Mouse (Mus musculus): Measurements from ENCODE around the gene Cybc1. TPM values are rescaled to one million over a fixed set of nuclear protein-coding genes. Genes with fewer than 3 reads are reported as not detected.

The Cybc1 gene
- polyA plus RNA-seq, 1 experiment from 2014 or later, result 31.7 TPM

Other genes with a start within 250 kb of the Cybc1 start
- 102 and 103 TPM in 2 replicates for gene Csnk1d, start 238.0 kb downstream of the Cybc1 start, polyA plus RNA-seq (2014; fragmentation: Nextera tagmentation; extraction: Ambion mirVana)
- not detected in 2 replicates for gene Cd7, start 189.9 kb downstream of the Cybc1 start, polyA plus RNA-seq (2014; fragmentation: Nextera tagmentation; extraction: Ambion mirVana)
- gene Sectm1b, start 165.8 kb downstream of the Cybc1 start, polyA plus RNA-seq (2014; fragmentation: Nextera tagmentation; extraction: Ambion mirVana), result not detected in 2 replicates
- gene Sectm1a, start 148.1 kb downstream of the Cybc1 start, polyA plus RNA-seq (2014; fragmentation: Nextera tagmentation; extraction: Ambion mirVana), result not detected in 2 replicates
- gene Tex19.2, start 110.6 kb downstream of the Cybc1 start, polyA plus RNA-seq (2014; fragmentation: Nextera tagmentation; extraction: Ambion mirVana), result not detected in 2 replicates
- gene Tex19.1, start 83.2 kb downstream of the Cybc1 start, polyA plus RNA-seq (2014; fragmentation: Nextera tagmentation; extraction: Ambion mirVana), result not detected in 2 replicates
- not detected in 2 replicates for gene Uts2r, start 69.1 kb downstream of the Cybc1 start, polyA plus RNA-seq (2014; fragmentation: Nextera tagmentation; extraction: Ambion mirVana)
- gene Hexdc, start 24.9 kb downstream of the Cybc1 start, polyA plus RNA-seq (2014; fragmentation: Nextera tagmentation; extraction: Ambion mirVana), result 7.3 and 7.8 TPM in 2 replicates
- 20.3 and 20.5 TPM in 2 replicates for gene Ogfod3, start 24.6 kb downstream of the Cybc1 start, polyA plus RNA-seq (2014; fragmentation: Nextera tagmentation; extraction: Ambion mirVana)
- gene Narf, start 7.9 kb upstream of the Cybc1 start, polyA plus RNA-seq (2014; fragmentation: Nextera tagmentation; extraction: Ambion mirVana), result 58.9 and 70.1 TPM in 2 replicates
- gene Foxk2, start 30.7 kb upstream of the Cybc1 start, polyA plus RNA-seq (2014; fragmentation: Nextera tagmentation; extraction: Ambion mirVana), result 16.4 and 21.8 TPM in 2 replicates
- 99.3 and 107 TPM in 2 replicates for gene Wdr45b, start 125.1 kb upstream of the Cybc1 start, polyA plus RNA-seq (2014; fragmentation: Nextera tagmentation; extraction: Ambion mirVana)
- gene Rab40b, start 158.9 kb upstream of the Cybc1 start, polyA plus RNA-seq (2014; fragmentation: Nextera tagmentation; extraction: Ambion mirVana), result 1.9 and 2.0 TPM in 2 replicates
- 8.5 and 8.9 TPM in 2 replicates for gene Fn3krp, start 192.1 kb upstream of the Cybc1 start, polyA plus RNA-seq (2014; fragmentation: Nextera tagmentation; extraction: Ambion mirVana)
- gene Fn3k, start 205.6 kb upstream of the Cybc1 start, polyA plus RNA-seq (2014; fragmentation: Nextera tagmentation; extraction: Ambion mirVana), result 1.3 and 1.7 TPM in 2 replicates
- 49.8 and 54.9 TPM in 2 replicates for gene Tbcd, start 222.6 kb upstream of the Cybc1 start, polyA plus RNA-seq (2014; fragmentation: Nextera tagmentation; extraction: Ambion mirVana)

Measured in forebrain, embryonic 11.5 days (tissue).